Mouse (Mus musculus) ES-Bruce4 (cell line): Measurements from ENCODE around the gene Tk1. TPM values are rescaled to one million over a fixed set of nuclear protein-coding genes. Genes with fewer than 3 reads are reported as not detected.
A peak's percentile ranks its signal among the peaks of the same experiment; 100 is the strongest.
"Not testable (repeated sequence)": the region's sequence is repeated elsewhere in the genome, so short reads cannot be mapped to it uniquely, and the experiment has no call there.

ENCODE experiments used
- H3K27ac ChIP-seq: 2 replicates; pipeline ENCODE4 v1.5.1; 2012; ENCODE audit warnings: low read length, inconsistent platforms; ENCODE audit not compliant: insufficient read depth
- H3K27me3 ChIP-seq: 2 replicates; pipeline ENCODE4 v1.6.1; 2012; ENCODE audit warnings: mild to moderate bottlenecking, low read length, inconsistent platforms; ENCODE audit not compliant: control insufficient read depth, poor library complexity, insufficient read depth, severe bottlenecking
- H3K36me3 ChIP-seq: 2 replicates; pipeline ENCODE4 v1.6.1; 2012; ENCODE audit warnings: inconsistent platforms, mild to moderate bottlenecking, low read length, moderate library complexity; ENCODE audit not compliant: control insufficient read depth, poor library complexity, insufficient read depth, severe bottlenecking
- H3K4me1 ChIP-seq: one replicate; pipeline ENCODE4 v1.8.1; 2011; ENCODE audit warnings: low read length; ENCODE audit not compliant: control insufficient read depth, insufficient read depth
- H3K4me3 ChIP-seq: 2 replicates; pipeline ENCODE4 v1.5.1; 2011; ENCODE audit warnings: low read depth, mild to moderate bottlenecking, low read length
- H3K9ac ChIP-seq: 2 replicates; pipeline ENCODE4 v1.6.1; 2012; ENCODE audit warnings: low read depth, mild to moderate bottlenecking, inconsistent platforms; ENCODE audit not compliant: poor library complexity, severe bottlenecking
- H3K9me3 ChIP-seq: replicated peaks from 2 replicates; pipeline ENCODE4 v1.6.1; 2012; ENCODE audit warnings: mild to moderate bottlenecking, low read length, inconsistent platforms; ENCODE audit not compliant: control insufficient read depth, poor library complexity, insufficient read depth, severe bottlenecking
- CTCF ChIP-seq: IDR thresholded peaks from one replicate; pipeline ENCODE4 v1.8.1; 2011; ENCODE audit warnings: low read depth, low read length
- EP300 ChIP-seq: IDR thresholded peaks from 2 replicates; pipeline ENCODE4 v1.6.1; 2011; ENCODE audit warnings: low read depth, low read length; ENCODE audit not compliant: insufficient read depth
- POLR2A ChIP-seq: IDR thresholded peaks from one replicate; pipeline ENCODE4 v1.8.1; 2011; ENCODE audit warnings: low read length; ENCODE audit not compliant: insufficient read depth
- polyA plus RNA-seq: library from polyadenylated mRNA; stranded (reverse); fragments of >200 nt; gene quantifications from 2 replicates; pipeline ENCODE4 v1.2.4, GENCODE M21; 2011; ENCODE audit warnings: low read depth; ENCODE audit not compliant: missing spikeins, insufficient read depth, insufficient read length

Tk1 gene
- polyA plus RNA-seq, 1 experiment: 35.7 TPM

DNA sequence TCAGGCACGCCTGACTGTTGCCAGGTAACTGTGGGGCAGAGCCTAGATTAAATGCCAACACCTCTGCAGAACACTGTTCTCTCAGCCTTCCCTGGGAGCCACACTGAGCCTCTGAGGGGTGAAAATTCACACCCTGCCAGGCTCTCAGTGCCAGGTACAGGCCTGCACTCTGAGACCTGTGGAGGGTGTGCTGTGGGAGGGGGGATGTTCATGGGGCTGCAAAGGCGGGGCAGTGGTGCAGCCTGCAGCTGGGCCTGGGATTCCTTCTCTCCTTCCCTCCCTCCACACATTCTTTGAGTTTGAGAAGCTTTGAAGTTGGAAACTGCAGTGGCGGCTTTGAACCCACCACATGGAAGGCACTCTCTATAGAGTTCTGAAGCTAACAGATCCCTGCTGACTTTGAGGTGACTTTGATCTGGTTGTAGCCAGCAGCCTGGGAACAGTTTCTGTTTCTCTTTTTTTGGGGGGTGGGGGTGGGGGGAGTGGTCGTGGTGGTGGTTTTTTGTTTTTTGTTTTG is 31.8 kb downstream of the Tk1 start:
- H3K9me3 ChIP-seq: no peaks in the 10 kb centered on the region
- H3K27ac ChIP-seq: no peak overlapping the region
- no peaks in the 10 kb centered on the region for H3K27me3 ChIP-seq
- no peak overlapping the region for H3K9ac ChIP-seq
- no peak overlapping the region for H3K4me3 ChIP-seq
- peaks cover 3% of the 10 kb centered on the region for H3K4me1 ChIP-seq
- TF ChIP-seq CTCF (no peak), POLR2A (no peak), EP300 (no peak)
- H3K36me3 ChIP-seq: no peaks in the 10 kb centered on the region

DNA sequence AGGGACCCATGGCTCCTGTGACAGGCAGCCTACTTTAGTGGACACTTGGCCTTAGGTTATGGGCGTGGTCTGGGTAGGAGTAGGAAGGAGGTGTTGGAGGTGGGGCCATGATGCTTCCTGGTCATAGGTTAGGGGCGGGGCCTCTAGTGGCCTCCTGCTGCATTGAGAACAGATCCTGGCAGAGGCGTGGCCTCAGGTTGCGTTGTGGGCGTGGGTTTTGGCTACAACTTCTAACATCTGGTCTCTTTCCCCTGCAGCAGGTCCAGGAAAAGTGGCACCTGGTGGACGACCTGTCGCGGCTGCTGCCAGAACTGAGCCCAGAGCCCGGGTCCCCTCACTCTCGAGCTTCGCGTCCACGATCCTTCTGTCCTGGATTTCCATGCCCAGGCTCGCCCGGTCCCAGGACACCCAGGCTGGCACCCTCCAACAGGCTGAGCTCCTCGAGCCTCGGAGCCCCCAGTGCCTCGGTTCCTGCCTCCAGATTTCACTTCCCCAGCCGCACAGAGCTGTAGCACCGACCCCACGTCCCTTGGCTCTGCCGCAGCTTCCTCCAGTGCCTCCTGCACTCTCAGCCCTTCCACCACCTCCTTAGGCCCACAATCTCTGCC is 33.5 kb downstream of the Tk1 start:
- Histone ChIP-seq H3K9me3 (no peaks in the 10 kb centered on the region), H3K4me1 (peaks cover 3% of the 10 kb centered on the region), H3K27me3 (no peaks in the 10 kb centered on the region), H3K9ac (peak overlapping the region; percentile 11), H3K27ac (no peak overlapping the region), H3K36me3 (no peaks in the 10 kb centered on the region), H3K4me3 (peak overlapping the region; percentile 34)
- TF ChIP-seq POLR2A (no peak), EP300 (peak; percentile 42; the same call in 1 of the 2 replicates), CTCF (no peak)

GRCm38 (mm10) chr11:117791441-117791761 is 34.5 kb downstream of the Tk1 start:
- H3K4me1 ChIP-seq: peaks cover 3% of the 10 kb centered on the region
- no peaks in the 10 kb centered on the region for H3K27me3 ChIP-seq
- 0 out of 2 replicates have a peak overlapping the region, but pooled peaks have one; percentile 5 for H3K9ac ChIP-seq
- H3K27ac ChIP-seq: no peak overlapping the region
- H3K9me3 ChIP-seq: no peaks in the 10 kb centered on the region
- TF ChIP-seq POLR2A (no peak), EP300 (no peak), CTCF (no peak)
- H3K4me3 ChIP-seq: no peak overlapping the region
- H3K36me3 ChIP-seq: no peaks in the 10 kb centered on the region

- H3K9me3 ChIP-seq: no peaks in the 10 kb centered on the region
- 0 out of 2 replicates have a peak overlapping the region, but pooled peaks have one; percentile 5 for H3K9ac ChIP-seq
- peak overlapping the region; percentile 1 for H3K4me3 ChIP-seq
- H3K36me3 ChIP-seq: no peaks in the 10 kb centered on the region
- peaks cover 3% of the 10 kb centered on the region for H3K4me1 ChIP-seq
- H3K27me3 ChIP-seq: no peaks in the 10 kb centered on the region
- H3K27ac ChIP-seq: no peak overlapping the region
- TF ChIP-seq EP300 (no peak), CTCF (peak; percentile 62)
Observed at GRCm38 (mm10) chr11:117790703-117791440, 35.0 kb downstream of the Tk1 start.

DNA sequence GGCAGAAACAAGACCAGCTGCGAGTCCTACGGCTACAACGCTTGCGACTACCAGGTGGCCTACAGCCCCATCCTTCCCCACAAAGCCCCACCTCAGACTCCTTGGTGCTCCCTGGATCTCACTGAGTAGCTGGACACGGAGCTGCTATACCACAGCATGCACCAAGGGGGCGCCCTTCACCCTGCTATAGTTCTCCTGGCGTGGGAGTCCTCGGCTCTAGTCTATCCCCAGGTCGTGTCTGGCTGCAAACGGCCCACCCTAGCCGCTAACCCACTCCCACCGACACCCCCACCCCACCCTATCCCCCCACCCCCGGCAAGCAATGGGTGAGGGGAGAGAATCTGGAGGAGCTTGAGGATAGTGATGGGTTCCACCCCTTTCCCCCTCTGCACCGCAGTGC is 35.6 kb downstream of the Tk1 start:
- H3K36me3 ChIP-seq: no peaks in the 10 kb centered on the region
- H3K9ac ChIP-seq: no peak overlapping the region
- H3K4me1 ChIP-seq: peaks cover 3% of the 10 kb centered on the region
- no peak overlapping the region for H3K27ac ChIP-seq
- H3K9me3 ChIP-seq: no peaks in the 10 kb centered on the region
- TF ChIP-seq EP300 (0 out of 2 replicates have a peak, but pooled peaks have one; percentile 7), POLR2A (no peak), CTCF (peak; percentile 86)
- H3K27me3 ChIP-seq: no peaks in the 10 kb centered on the region
- peak overlapping the region; percentile 41 for H3K4me3 ChIP-seq

DNA sequence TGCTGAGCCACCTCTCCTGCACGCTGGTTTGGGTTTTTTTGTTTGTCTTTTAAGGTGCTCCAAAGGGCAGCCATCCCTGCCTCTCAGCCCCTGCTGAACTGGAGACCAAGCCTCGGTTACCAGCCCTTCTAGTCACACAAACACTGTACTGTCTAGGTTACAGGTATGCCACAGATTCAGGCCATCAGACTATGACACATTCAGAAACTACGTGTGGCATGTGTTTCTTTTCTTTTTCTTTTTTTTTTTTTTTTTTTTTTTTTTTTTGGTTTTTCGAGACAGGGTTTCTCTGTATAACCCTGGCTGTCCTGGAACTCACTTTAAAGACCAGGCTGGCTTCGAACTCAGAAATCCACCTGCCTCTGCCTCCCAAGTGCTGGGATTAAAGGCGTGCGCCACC is 37.4 kb downstream of the Tk1 start:
- H3K36me3 ChIP-seq, H3K4me3 ChIP-seq, H3K27me3 ChIP-seq, H3K9ac ChIP-seq, H3K27ac ChIP-seq, H3K9me3 ChIP-seq, H3K4me1 ChIP-seq: not testable (repeated sequence)
